Mouse (Mus musculus) lung, adult 2 months (tissue): ENCODE data around the gene Nelfe.

ENCODE experiments used
- CTCF ChIP-seq: fragments of 200-500 bp; IDR thresholded peaks from 2 replicates; pipeline ENCODE4 v1.5.1; 2011; ENCODE audit warnings: mild to moderate bottlenecking, low read length, control low read depth; ENCODE audit not compliant: insufficient read depth
- POLR2A ChIP-seq: fragments of 200-500 bp; IDR thresholded peaks from 2 replicates; pipeline ENCODE4 v1.6.1; 2011; ENCODE audit warnings: low read depth, mild to moderate bottlenecking, control low read depth, low read length, borderline replicate concordance; ENCODE audit errors: extremely low read depth

DNA sequence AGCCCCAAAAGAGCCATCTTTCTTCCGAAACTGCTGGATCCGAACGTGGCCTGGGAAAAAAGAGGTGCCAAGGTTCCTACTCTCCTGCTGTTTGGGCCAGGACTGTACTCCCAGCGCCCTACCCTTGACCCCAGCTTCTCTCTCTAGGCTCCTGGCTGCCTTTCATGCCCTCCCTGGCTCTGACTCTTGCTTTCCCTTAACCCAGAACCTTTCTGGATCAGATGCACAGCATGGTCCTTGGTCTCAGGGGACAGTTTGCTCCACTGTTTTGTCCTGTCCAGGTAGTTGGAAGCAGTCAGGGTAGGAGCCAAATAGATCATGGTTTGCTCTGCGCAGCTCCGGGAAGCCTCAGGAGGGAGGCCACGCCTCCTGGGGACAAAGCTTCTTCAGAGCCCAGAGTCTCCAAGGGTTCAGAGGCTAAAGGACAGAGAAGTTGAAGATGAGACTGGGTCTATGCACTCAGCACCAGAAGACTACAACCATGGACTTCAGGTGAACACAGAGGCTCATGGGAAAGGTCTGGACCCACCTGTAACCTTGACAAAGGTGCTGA lies 35.3 kb upstream of the Nelfe start:
- TF ChIP-seq CTCF (no peak), POLR2A (no peak)
